Mouse (Mus musculus) frontal cortex, postnatal 10 days (tissue): ENCODE results near the gene Atmin.

Source experiments
- DNase-seq, 2 experiments: peaks; one replicate each; pipeline ENCODE4 v3.0.0; 2022; ENCODE audit warnings: low spot score in 2 of 2, mixed read lengths in 1 of 2

Gene Atmin

DNA sequence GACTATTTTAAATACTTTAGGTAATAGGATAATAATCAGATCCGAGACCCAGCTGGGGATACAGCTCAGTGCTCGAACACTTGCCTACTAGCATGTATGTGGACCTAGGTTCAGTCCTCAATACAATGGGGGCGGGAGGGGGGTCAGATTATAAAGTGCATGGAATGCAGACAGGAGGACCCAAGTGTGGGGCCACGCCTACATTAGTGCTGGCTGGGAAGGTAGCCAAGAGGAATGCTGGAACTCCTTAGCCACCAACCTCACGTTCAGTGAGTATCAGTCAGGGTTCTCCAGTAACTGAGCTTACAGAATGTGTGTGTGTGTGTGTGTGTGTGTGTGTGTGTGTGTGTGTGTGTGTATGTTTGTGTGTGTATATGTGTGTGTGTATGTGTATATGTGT, 8.2 kb downstream of the Atmin start:
- no peak for DNase-seq

- DNase-seq, result no peak
These were observed 8.6 kb downstream of the Atmin start for GRCm38 (mm10) chr8:116951778-116952177.

DNA sequence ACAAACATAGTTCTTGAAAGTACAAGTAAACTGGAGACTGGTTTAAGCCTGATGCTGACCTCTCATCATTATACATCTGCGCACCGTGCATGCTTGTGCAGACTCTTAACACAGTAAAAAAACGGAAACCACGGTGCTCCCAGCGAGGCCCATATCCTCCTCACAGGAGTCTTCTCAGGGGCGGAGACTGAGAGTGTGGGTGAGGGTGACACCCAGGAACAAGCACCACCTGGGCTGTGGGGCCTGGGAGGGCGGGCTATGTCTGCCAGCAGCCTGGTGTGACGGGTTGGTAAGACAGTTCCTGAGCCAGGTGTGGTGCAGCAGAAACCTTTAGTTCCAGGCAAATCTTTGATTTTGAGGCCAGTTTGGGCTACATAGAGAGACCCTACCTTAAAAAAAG, 9.2 kb downstream of the Atmin start:
- DNase-seq, result no peak

- peak; percentile 39 to 71 for DNase-seq
These were observed 11.2 kb downstream of the Atmin start for GRCm38 (mm10) chr8:116954415-116954814.

DNA sequence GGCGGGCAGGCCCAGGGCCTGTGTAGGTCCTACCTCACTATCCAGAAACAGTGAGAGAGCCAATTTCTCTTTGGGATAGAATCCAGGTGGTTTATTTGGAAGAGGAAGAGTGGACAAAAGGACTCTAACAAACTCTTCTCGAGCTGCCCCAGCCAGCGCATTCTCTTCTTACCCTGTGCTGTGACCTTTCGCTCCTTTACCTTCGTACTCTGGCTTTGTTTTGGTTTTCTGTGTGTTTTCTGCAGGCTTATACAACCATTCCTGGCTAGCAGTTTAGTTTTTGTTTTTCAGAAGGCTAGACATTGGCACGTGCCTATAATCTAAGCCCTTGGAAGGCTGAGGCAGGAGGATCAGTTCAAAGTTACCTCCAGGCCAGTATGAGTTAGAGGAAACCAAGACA, 26.3 kb downstream of the Atmin start:
- no peak for DNase-seq

DNA sequence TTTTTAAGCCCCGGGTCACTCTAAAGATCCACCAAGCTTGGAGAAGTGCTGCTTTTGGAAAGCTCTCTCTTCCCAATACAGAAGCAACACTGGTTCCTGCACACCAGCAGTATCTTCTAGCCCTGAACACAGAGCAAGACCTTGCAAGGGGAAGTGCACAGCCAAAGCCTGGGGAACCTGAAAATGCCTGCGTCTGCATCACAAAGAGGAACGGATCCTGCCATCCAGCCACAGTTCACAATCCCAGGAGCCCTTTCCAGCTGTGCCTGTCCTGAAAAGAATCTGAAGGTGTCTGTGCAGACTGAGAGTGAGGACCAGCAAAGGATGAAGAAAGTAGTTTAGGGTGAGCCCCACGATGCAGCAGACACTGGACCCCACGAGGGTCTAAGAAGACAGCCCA, 31.9 kb downstream of the Atmin start:
- DNase-seq, result no peak

DNA sequence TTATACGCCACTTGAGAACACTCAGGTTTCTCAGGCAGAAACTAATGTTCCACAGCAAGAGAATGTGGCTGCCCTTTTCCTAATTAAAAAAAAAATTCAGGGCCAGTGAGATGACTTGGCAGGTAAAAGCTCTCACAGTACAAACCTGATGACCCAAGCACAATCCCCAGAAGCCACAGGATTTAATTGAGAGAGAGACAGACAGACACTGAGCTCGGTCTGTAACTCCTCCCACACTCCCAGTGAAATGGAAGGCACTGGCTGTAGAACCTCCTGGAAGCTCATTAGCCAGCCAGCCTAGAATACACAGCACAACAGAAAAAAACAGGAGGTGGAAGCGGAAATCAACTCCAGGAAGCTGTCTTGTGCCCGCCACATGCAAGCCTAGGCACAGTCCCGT, 32.4 kb downstream of the Atmin start:
- DNase-seq, result no peak

DNA sequence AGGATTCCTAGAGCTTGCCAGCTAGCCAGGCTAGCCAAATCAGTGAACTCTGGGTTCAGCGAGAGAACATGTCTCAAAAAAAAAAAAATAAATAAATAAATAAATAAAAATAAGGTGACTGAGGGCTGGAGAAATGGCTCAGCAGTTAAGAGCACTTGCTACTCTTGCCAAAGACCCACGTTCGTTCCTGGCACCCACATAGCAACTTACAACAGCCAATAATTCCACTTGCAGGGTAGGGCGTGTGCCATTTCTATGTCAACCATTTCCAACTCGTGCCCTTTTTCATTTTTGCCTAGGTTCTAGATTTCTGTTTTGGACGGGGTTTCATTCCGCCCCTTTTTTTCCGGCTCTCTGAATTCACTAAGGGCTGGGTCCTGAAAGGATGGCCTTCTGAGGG, 34.9 kb downstream of the Atmin start:
- DNase-seq, result no peak

DNA sequence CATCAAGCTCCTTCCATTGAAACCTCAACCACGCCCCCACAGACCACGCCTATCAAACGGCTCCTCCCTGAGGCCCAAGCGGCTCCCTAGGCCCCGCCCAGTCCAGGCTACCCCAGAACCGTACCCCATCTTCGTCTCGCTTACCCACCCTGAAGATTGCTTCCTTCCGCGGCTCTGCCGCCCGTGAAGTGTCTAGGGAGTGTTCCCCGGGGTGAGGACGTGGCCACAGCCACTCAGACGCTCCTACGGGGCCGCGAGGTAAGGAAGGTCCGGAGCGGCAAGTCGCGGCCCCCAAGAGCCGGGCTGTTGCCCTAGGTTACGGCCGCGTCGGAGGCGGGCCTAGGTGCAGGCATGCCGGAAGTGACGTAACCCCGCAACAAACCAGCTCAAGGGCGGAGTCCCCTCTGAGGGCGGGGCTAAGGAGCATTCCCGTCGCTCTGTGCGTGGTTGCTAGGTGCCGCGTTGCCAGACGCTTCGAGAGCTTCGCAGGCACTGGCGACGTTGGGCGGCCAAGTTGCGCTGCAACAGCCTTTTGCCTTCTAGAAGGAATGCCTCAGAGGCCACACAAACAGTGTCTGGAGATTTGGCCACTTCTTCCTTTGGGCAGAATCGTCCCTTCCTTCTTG, 35.6 kb downstream of the Atmin start, which contains the start of gene 1700030J22Rik:
Gene 1700030J22Rik (minus strand): TSS at position 329 of the 626 bp plus-strand sequence.
- peak; percentile 96 to 98 for DNase-seq

DNA sequence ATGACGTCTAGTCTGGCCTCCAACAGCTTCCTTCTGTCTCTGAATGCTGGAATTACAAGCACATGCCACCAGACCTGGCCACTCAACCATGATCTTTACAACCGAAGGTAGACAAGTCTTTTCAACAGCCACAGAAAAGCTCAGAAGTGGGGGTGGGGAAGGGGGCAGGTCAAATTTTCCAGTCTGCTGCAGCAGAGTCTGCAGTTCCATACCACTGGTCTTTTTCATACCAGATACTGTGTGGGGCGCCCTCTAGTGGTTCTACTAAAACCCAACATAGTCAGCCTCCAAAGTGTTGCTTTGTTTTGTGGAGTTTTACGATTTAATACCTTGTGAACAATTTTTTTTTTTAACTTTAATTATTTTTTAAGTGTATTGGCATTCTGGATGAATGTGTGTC, 36.9 kb downstream of the Atmin start:
- peak; percentile 23 to 37 for DNase-seq

- DNase-seq, result no peak
These were observed 46.6 kb downstream of the Atmin start for GRCm38 (mm10) chr8:116989842-116990241.

- no peak for DNase-seq
These were observed 48.0 kb downstream of the Atmin start for GRCm38 (mm10) chr8:116991241-116991640.

DNA sequence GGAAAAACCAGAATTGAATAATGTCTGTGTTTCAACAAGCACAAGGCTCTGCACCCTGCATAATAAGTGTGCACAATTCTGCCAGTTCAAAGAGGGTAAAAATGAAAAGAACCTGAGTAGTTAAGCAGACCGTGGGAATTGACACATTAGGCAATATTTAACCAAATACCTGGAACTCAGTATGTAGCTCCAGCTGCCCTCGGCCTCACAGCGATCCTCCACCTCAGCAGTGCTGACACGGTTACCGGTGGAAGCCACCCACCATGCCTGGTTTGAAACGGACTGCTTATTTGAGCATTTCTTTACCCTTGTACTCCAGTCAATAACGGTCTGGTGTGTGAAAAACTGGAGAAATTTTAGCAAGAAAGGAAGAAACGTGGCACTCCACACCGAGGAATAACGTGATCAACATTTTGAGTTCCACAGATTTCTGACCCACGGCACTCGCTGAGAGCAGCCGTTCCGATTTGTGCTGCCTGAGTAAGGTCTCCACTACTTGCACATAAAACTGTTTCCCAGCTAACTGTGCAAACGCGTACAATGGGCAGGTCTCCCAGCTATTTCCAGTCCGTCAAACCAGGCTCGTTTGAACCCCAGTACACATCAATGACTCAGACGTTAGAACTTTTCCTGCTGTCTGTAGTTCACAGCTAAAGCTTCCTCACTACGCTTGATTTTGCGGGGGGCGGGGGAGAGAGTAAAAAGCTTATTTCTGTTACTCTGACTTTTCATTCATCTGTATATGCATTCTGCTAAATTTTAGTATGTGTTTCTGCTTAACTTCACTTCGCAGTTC, 49.2 kb downstream of the Atmin start:
- no peak for DNase-seq

DNA sequence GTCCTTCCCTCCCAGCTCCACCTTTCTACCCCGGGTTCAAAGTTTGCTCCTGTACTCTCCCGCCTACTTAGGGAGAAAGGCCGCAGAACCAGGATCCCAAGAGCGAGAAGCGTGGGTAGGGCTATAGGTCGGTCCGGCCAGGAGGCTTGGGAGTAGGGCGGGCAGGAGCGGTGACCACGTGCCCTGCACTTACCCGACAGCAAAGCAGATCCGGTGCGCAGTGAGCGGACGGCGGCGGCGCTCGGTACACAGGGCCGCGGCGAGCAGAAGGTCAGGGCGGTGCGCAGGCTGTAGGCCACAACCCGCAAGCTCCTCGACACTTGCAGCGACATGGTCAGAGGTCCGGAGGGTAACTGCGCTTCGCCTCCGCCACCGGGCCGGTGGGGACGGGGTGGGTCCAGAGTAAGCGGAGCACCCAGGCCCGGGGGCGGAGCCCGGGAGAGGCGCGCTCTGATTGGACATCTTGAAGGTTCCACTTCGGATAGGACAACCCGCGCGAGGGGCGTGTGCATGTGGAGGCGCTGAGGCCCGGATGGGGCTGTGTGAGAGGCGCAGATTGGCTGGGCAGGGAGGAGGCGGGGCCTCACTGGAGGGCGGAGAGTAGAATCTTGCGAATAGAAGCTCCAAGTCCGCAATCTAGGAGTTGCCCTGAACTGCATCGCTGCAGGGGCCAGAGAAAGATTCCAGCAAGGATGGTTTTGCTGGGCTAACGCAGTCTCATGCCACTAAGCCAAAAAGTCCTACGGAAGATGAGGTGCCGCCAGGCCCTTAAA, 50.1 kb downstream of the Atmin start, which contains the start of gene Gcsh:
Gene Gcsh (minus strand): TSS at position 443 of the 773 bp plus-strand sequence.
- peak; percentile 97 to 98 for DNase-seq

DNA sequence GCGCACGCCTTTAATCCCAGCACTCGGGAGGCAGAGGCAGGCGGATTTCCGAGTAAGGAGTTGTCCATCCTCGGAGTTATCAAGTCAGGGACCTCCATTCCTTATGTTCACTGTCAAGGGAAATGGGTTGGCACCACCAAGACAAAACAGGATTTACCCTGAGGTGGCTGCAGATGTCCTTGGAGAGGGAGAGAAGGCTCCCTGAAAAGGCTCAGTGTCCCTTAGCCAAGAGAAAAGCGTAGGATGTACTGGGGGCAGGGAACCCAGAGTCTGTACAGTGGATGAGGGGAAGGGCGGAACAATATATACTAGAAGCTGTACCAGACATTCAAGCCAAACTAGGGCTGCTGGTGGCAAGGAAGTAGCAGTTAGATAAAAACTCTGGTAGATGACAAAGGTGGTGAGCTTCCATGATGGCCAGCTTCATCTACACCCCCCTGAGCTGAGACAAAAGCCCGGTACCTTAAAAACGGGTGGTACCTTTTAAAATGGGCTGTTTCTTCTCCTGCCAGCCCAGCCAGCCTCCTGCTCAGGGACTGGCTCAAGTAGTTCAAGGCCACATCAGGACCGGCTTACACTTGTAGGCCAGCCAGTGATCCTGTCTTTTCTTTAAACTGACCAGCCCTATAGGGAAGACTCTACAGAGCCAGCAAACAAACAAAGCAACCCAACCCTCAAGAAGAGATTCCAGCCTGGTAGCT, 51.0 kb downstream of the Atmin start:
- no peak for DNase-seq
